Mouse (Mus musculus) common myeloid progenitor, adult 5-6 weeks (primary cell): Measurements from ENCODE around the gene Zic3. TPM values are rescaled to one million over a fixed set of nuclear protein-coding genes. Genes with fewer than 3 reads are reported as not detected.

Source experiments
- ATAC-seq: replicated peaks from 2 replicates; pipeline ENCODE4 v1.8.0; 2016; ENCODE audit warnings: low read depth, mild to moderate bottlenecking, moderate TSS enrichment, inconsistent platforms; ENCODE audit not compliant: poor library complexity, severe bottlenecking
- total RNA-seq: library from RNA; stranded (forward); fragments of 200-1000, 187-1606 nt; gene quantifications from 2 replicates; pipeline ENCODE4 v1.2.3, GENCODE M21; 2017

The Zic3 gene
- total RNA-seq, 1 experiment from 2014 or later = not detected

DNA sequence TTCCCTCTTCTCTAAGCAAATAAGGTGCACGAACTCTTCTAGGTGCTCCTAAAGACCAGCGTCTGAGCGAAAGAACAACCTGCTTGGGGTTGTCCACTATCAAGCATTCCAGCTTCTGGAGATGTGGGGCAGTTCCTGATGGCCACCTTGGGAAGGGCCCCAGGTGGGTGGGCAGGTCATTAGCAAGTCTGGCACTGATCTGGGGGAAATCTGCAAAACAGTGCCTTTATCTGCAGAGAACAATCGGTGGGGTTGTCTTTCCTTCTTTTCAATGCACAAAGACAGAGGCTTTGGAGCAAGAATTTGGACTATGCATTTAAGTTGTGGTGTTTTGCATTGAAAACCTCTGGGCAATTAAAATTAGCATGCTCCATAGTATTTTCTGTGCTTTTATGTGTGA, 17.2 kb downstream of the Zic3 start:
- no peak for ATAC-seq

DNA sequence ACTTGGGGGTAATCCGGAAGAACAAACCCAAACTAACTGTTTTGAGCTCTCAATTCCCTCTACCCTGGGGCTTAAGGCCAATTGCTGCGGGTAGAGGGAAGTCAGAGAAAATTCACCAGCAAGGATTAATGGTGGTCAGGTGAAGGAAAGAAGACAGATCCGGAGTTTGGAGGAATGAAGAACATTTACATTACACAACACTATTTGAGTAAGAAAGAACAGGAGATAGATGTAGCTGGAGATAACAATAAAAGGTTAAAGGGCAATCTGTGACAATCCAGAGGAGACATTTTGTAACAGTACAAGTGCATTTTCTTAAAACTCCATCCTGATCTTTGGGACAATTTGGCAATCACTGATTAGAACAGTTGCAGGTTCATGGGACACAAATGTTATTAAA, 19.4 kb downstream of the Zic3 start:
- ATAC-seq = no peak

DNA sequence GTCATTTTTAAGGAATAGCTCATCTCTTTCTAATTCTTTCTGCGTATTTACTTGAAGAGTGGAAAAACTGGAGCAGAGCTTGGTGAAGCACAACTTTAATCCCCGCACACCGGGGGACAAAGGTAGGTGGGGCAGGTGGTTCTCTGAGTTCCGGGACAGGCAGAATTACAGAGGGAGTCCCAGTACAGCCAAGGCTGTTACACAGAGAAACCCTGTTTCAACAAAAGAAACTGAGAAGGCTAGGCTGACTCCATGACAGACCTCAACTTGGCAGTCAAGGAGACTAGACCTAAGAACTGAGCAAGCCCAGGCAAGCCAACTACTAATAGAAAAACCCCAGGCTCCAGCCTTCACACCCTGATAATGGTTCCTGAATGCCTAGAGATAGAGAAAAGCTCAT, 20.0 kb downstream of the Zic3 start:
- no peak for ATAC-seq
